Mouse (Mus musculus): Measurements from ENCODE around the gene 4833423E24Rik. TPM values are rescaled to one million over a fixed set of nuclear protein-coding genes. Genes with fewer than 3 reads are reported as not detected.

Gene 4833423E24Rik
- polyA plus RNA-seq, 1 experiment from 2014 or later: 3.2 TPM

DNA sequence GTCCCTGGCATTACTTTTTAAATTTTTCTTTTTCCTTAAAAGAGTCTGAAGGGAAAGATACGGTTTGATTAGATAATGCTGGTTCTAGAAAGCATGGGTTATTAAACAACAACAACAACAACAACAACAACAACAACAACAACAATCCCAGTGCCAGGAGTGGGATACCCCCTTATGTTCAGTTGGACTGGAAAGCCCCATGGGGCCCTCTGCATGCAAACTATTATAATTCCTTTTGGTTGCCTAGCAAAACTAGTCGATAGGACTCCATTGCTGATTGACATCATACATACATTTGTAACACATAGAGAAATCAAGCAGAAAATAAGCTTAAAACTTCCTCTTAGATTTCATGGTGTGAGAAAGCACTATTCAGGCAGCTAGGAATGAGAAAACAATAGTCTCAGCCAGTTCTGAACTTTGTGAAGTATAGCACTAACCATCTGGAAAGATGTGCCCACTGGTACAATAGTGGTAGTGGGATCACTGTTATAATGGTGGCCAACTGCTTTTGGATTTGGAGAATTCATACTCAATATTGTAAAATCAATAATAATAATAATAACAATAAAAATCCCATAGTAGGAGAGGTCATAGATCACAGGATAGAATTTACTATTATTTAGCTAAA, 4.2 kb upstream of the 4833423E24Rik start:
- H3K9me3 ChIP-seq (ENCODE audit: low read length): no peaks in the 10 kb centered on the region
- no peaks in the 10 kb centered on the region for H3K27me3 ChIP-seq (replicated peaks; ENCODE audit: insufficient read depth, low read length)
- H3K9ac ChIP-seq (replicated peaks; ENCODE audit: low read depth): no peak overlapping the region
- no peak overlapping the region for H3K4me3 ChIP-seq (ENCODE audit: low read depth, low read length)
- TF ChIP-seq EP300 (IDR thresholded peaks at IDR 0.05) (no peak), CTCF (IDR thresholded peaks at IDR 0.05) (no peak)
- H3K27ac ChIP-seq (ENCODE audit: low read length): no peak overlapping the region
- ATAC-seq: no peak
- no peak overlapping the region for H3K4me2 ChIP-seq (replicated peaks; ENCODE audit: low read depth, low read length)
- DNase-seq (ENCODE audit: low spot score): no peak
- no peaks in the 10 kb centered on the region for H3K4me1 ChIP-seq (ENCODE audit: insufficient read depth, low read depth, low read length)
- 89% methylated on average over 2 of the region's 2 CpGs for WGBS
- no peaks in the 10 kb centered on the region for H3K36me3 ChIP-seq (ENCODE audit: insufficient read depth, low read length)

DNA sequence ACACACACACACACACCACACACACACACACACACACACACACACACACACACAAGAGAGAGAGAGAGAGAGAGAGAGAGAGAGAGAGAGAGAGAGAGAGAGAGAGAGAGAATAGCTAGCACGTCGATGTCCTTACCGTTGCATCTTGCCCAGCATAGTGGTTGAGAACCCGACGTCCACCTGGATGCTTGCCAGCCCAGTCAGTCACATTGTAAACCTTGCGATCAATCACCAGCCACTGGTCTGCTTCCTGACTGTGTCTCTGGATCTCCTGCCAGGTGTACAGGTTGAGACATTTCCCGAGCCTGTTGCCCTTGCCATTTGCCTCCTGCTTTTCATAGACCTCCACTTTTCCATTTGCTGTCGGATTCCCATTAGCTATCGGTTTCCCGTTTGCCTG, 532 bp downstream of the 4833423E24Rik start:
- no peak overlapping the region for H3K9ac ChIP-seq (replicated peaks; ENCODE audit: low read depth)
- H3K27ac ChIP-seq (ENCODE audit: low read length): no peak overlapping the region
- no peaks in the 10 kb centered on the region for H3K27me3 ChIP-seq (replicated peaks; ENCODE audit: insufficient read depth, low read length)
- H3K4me3 ChIP-seq (ENCODE audit: low read depth, low read length): no peak overlapping the region
- no peaks in the 10 kb centered on the region for H3K36me3 ChIP-seq (ENCODE audit: insufficient read depth, low read length)
- no peak for ATAC-seq
- H3K4me2 ChIP-seq (replicated peaks; ENCODE audit: low read depth, low read length): no peak overlapping the region
- DNase-seq (ENCODE audit: low spot score): no peak
- whole genome bisulfite sequencing: 74% methylated on average over 10 of the region's 10 CpGs
- H3K9me3 ChIP-seq (ENCODE audit: low read length): no peaks in the 10 kb centered on the region
- no peak for TF ChIP-seq EP300 (IDR thresholded peaks at IDR 0.05)
- no peak for TF ChIP-seq CTCF (IDR thresholded peaks at IDR 0.05)
- H3K4me1 ChIP-seq (ENCODE audit: insufficient read depth, low read depth, low read length): no peaks in the 10 kb centered on the region

DNA sequence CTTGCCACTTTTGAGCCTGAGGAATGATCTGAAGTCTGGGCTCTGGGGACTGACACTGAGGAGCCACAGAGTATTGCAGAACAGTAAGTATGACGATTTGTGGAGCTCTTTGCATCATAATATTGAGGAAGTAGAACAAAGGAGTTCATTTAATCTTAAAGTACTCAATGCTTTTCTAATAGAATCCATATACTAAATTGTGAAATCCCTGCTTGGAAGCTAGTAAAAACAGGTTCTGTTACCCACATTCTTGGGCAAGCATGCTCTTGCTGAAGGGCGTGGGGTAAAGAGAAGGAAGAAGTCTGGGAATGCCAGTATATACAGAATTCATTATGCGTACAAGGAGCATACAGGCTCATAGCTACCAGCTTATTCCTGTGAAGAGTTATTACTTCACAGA, 8.4 kb downstream of the 4833423E24Rik start:
- Histone ChIP-seq H3K4me2 (replicated peaks; ENCODE audit: low read depth, low read length) (no peak overlapping the region), H3K9me3 (ENCODE audit: low read length) (no peaks in the 10 kb centered on the region), H3K4me1 (ENCODE audit: insufficient read depth, low read depth, low read length) (no peaks in the 10 kb centered on the region), H3K4me3 (ENCODE audit: low read depth, low read length) (no peak overlapping the region), H3K27me3 (replicated peaks; ENCODE audit: insufficient read depth, low read length) (no peaks in the 10 kb centered on the region), H3K36me3 (ENCODE audit: insufficient read depth, low read length) (no peaks in the 10 kb centered on the region), H3K27ac (ENCODE audit: low read length) (no peak overlapping the region), H3K9ac (replicated peaks; ENCODE audit: low read depth) (no peak overlapping the region)
- ATAC-seq: no peak
- TF ChIP-seq EP300 (IDR thresholded peaks at IDR 0.05): no peak
- peak; percentile 52 for DNase-seq (ENCODE audit: low spot score)
- 58% methylated on average over 3 of the region's 3 CpGs for WGBS

DNA sequence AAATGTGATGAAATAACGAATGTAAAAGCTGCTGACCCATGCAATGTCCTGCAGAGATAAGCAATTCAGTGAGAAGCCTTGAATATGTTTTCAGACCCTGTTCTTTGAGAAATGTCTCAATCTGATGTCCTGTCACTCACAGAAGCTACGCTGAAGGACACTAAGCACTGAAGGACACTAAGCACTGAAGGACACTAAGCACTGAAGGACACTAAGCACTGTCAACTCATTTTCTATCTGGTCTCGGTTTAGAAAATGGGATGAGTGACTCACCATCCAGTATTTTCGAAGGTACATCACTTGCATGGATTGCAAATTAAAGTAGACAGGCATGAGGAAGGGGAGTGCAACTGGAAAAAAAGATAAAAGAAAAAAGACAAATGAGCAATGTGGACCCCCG, 28.4 kb downstream of the 4833423E24Rik start:
- 75% methylated on average over 5 of the region's 5 CpGs for WGBS
- Histone ChIP-seq H3K9me3 (ENCODE audit: low read length) (no peaks in the 10 kb centered on the region), H3K27me3 (replicated peaks; ENCODE audit: insufficient read depth, low read length) (no peaks in the 10 kb centered on the region), H3K36me3 (ENCODE audit: insufficient read depth, low read length) (no peaks in the 10 kb centered on the region), H3K4me3 (ENCODE audit: low read depth, low read length) (no peak overlapping the region), H3K4me2 (replicated peaks; ENCODE audit: low read depth, low read length) (no peak overlapping the region), H3K27ac (ENCODE audit: low read length) (no peak overlapping the region), H3K9ac (replicated peaks; ENCODE audit: low read depth) (no peak overlapping the region), H3K4me1 (ENCODE audit: insufficient read depth, low read depth, low read length) (no peaks in the 10 kb centered on the region)
- DNase-seq (ENCODE audit: low spot score): no peak
- ATAC-seq: no peak
- TF ChIP-seq CTCF (IDR thresholded peaks at IDR 0.05): no peak

DNA sequence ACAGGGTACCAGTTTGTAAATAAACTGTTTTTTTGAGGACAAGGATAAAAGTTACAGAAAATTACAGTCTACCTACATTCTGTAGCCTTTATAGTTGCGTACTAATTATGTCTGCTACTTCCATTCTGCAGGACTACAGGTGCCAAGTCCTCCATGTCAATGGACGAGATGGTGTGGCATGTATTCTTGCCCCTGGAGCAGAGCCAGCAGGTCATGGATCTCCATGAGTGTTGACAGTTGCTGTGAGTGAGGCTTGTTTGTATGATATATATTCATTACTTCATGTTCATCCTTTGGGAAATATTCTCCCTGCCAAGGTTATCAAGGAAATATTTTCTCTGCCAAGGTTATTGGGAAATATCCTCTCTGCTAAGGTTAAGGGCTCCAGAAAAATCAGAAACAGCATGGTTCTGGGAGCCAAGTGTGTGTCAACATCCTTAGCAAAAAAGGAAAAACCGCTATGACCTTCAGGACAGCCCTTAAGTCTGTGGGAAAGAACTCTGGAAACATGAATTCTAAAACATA, 52.0 kb downstream of the 4833423E24Rik start:
- no peak; the same call in 1 of the 2 replicates for ATAC-seq

DNA sequence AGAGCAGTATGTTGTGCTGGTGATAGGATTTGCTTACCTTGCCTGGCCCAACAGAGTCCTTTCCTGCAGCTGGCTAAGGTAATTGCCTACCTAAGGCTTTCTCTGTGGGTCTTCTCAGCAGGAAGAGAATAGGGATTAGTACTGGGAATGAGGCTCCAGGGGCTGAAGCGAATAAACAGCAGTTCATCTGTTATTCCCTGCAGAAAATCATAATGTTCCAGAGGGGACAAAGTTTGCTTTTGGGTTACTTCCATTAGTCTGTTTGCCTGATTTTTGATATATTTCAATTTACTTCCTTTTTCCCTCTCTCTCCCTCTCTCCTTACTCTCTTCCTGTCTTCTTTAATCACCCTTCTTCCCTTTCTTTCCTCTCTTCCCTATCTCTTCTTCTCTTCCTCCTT, 75.3 kb downstream of the 4833423E24Rik start, which contains the start of gene Olfr995:
TSS of gene Olfr995 (minus strand) at position 101 of the 400 bp plus-strand sequence.
- H3K36me3 ChIP-seq (ENCODE audit: insufficient read depth, low read length): no peaks in the 10 kb centered on the region
- H3K27me3 ChIP-seq (replicated peaks; ENCODE audit: insufficient read depth, low read length): no peaks in the 10 kb centered on the region
- H3K4me1 ChIP-seq (ENCODE audit: insufficient read depth, low read depth, low read length): no peaks in the 10 kb centered on the region
- WGBS: 24% methylated on average over 1 of the region's 1 CpGs
- H3K9ac ChIP-seq (replicated peaks; ENCODE audit: low read depth): no peak within 1 kb of the TSS
- no peak within 1 kb of the TSS for H3K4me3 ChIP-seq (ENCODE audit: low read depth, low read length)
- no peaks in the 10 kb centered on the region for H3K9me3 ChIP-seq (ENCODE audit: low read length)
- no peak for ATAC-seq
- H3K4me2 ChIP-seq (replicated peaks; ENCODE audit: low read depth, low read length): no peak within 1 kb of the TSS
- H3K27ac ChIP-seq (ENCODE audit: low read length): no peak within 1 kb of the TSS
- TF ChIP-seq EP300 (IDR thresholded peaks at IDR 0.05) (no peak), CTCF (IDR thresholded peaks at IDR 0.05) (no peak)
- no peak for DNase-seq (ENCODE audit: low spot score)

More for the DNA sequence above, 52.0 kb downstream of the 4833423E24Rik start:
- WGBS: 62% methylated on average over 3 of the region's 3 CpGs
- Histone ChIP-seq H3K4me2 (replicated peaks; ENCODE audit: low read depth, low read length) (no peak overlapping the region), H3K4me1 (ENCODE audit: insufficient read depth, low read depth, low read length) (no peaks in the 10 kb centered on the region), H3K9me3 (ENCODE audit: low read length) (no peaks in the 10 kb centered on the region), H3K36me3 (ENCODE audit: insufficient read depth, low read length) (no peaks in the 10 kb centered on the region), H3K4me3 (ENCODE audit: low read depth, low read length) (no peak overlapping the region), H3K9ac (replicated peaks; ENCODE audit: low read depth) (no peak overlapping the region), H3K27me3 (replicated peaks; ENCODE audit: insufficient read depth, low read length) (no peaks in the 10 kb centered on the region), H3K27ac (ENCODE audit: low read length) (no peak overlapping the region)
- TF ChIP-seq EP300 (IDR thresholded peaks at IDR 0.05) (no peak), CTCF (IDR thresholded peaks at IDR 0.05) (no peak)
- peak; percentile 18 for DNase-seq (ENCODE audit: low spot score)
